Mouse (Mus musculus) mesoderm, embryonic 11.5 days (tissue): Measurements from ENCODE around the gene Susd2.

Experiments
- DNase-seq: peaks from one replicate; pipeline ENCODE4 v3.0.0-alpha.2; 2012; ENCODE audit warnings: low read depth, low spot score

Susd2 gene

GRCm38 (mm10) chr10:75657165-75657564 is 13.4 kb upstream of the Susd2 start:
- no peak for DNase-seq

- no peak for DNase-seq
Observed at GRCm38 (mm10) chr10:75654053-75654452, 10.2 kb upstream of the Susd2 start.

- DNase-seq = no peak
Observed at GRCm38 (mm10) chr10:75651381-75652068, 7.7 kb upstream of the Susd2 start.

- no peak for DNase-seq
Observed at GRCm38 (mm10) chr10:75650306-75650902, 6.6 kb upstream of the Susd2 start.

GRCm38 (mm10) chr10:75649406-75649995 is 5.7 kb upstream of the Susd2 start:
- no peak for DNase-seq

GRCm38 (mm10) chr10:75649001-75649400 is 5.2 kb upstream of the Susd2 start:
- DNase-seq = no peak

- DNase-seq = no peak
Observed at GRCm38 (mm10) chr10:75648091-75648490, 4.3 kb upstream of the Susd2 start.

GRCm38 (mm10) chr10:75647362-75647761 is 3.6 kb upstream of the Susd2 start:
- no peak for DNase-seq

- no peak for DNase-seq
Observed at GRCm38 (mm10) chr10:75646406-75646805, 2.6 kb upstream of the Susd2 start.

GRCm38 (mm10) chr10:75645616-75646015 is 1.8 kb upstream of the Susd2 start:
- no peak for DNase-seq

GRCm38 (mm10) chr10:75642891-75643290 is 917 bp downstream of the Susd2 start:
- no peak for DNase-seq

GRCm38 (mm10) chr10:75642436-75642835 is 1.4 kb downstream of the Susd2 start:
- DNase-seq = no peak

GRCm38 (mm10) chr10:75641721-75642222 is 2.0 kb downstream of the Susd2 start:
- DNase-seq = no peak

GRCm38 (mm10) chr10:75637711-75638110 is 6.1 kb downstream of the Susd2 start:
- DNase-seq = no peak

- DNase-seq = no peak
Observed at GRCm38 (mm10) chr10:75636084-75636786, 7.6 kb downstream of the Susd2 start.

- peak; percentile 83 for DNase-seq
Observed at GRCm38 (mm10) chr10:75635693-75636055, 8.1 kb downstream of the Susd2 start.

GRCm38 (mm10) chr10:75635019-75635692 is 8.7 kb downstream of the Susd2 start:
- DNase-seq = no peak

GRCm38 (mm10) chr10:75634610-75635009 is 9.2 kb downstream of the Susd2 start:
- DNase-seq = no peak

- DNase-seq = no peak
Observed at GRCm38 (mm10) chr10:75633576-75634139, 10.2 kb downstream of the Susd2 start.

- no peak for DNase-seq
Observed at GRCm38 (mm10) chr10:75633048-75633447, 10.8 kb downstream of the Susd2 start.

GRCm38 (mm10) chr10:75632633-75633032 is 11.2 kb downstream of the Susd2 start:
- peak; percentile 21 for DNase-seq
